Mouse (Mus musculus) embryonic stem cell, embryonic (primary cell): ENCODE results near the gene Dnajc22.

ENCODE experiments used
- CTCF ChIA-PET, 4 experiments: fragments of 300-600 bp in 2 of 4; fragments of 350-600 bp in 2 of 4; sonication (Branson Sonifier 250); formaldehyde crosslinking; loops; one replicate each; lab custom pipeline; 2022; ENCODE audit warnings: inconsistent platforms in 2 of 4; lab: Charles Lee
- POLR2A ChIA-PET, 4 experiments: fragments of 300-600 bp in 2 of 4; fragments of 350-600 bp in 2 of 4; sonication (Branson Sonifier 250); formaldehyde crosslinking; loops; one replicate each; lab custom pipeline; 2022; ENCODE audit warnings: antibody characterized with exemption in 4 of 4, inconsistent platforms in 1 of 4; lab: Charles Lee

The Dnajc22 gene

GRCm38 (mm10) chr15:99078181-99078910, 14.6 kb upstream of the Dnajc22 start:
- ChIA-PET CTCF (interaction anchor here in 2 of 4 experiments (0.6 to 1.9 kb wide), 3 partner anchors 15 to 35 kb away, joined by 3 to 6 read pairs (median 3); partner anchors contain the start of gene Dnajc22 (in 1 of the 2)), POLR2A (interaction anchor here in 3 of 4 experiments (0.7 to 4.8 kb wide), 6 partner anchors 7 to 344 kb away, joined by 3 to 46 read pairs (median 6); partner anchors contain the start of genes C1ql4 (in 1 of the 3) and Tuba1c (in 1 of the 3))

- POLR2A ChIA-PET = no interaction called here
- CTCF ChIA-PET = no interaction called here
These were observed 13.2 kb upstream of the Dnajc22 start for GRCm38 (mm10) chr15:99079804-99080203.

DNA sequence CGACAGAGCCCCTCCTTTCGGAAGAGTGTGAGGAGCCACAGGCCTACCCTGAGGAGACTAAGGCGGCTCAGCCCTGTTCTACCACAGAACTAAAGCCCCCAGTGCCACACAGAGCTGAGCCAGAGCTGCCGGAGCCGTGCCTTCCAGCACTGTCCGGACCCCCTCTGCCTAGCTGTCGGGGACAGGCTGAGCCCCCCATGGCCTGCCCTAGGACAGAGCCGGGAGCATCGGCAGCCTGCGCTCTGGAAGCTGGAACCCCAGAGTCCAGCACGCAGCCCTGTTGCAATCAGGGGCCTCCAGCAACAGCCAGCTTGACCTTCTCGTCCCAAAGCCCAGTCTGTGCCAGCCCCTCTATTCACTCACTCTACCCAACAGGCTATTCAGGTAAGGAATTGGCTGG, 10.6 kb upstream of the Dnajc22 start:
- POLR2A ChIA-PET = interaction anchor here in 3 of 4 experiments (0.5 to 1.8 kb wide), 8 partner anchors 10 to 52 kb away, joined by 3 to 7 read pairs (median 4); partner anchors contain the start of genes Tuba1c (in 2 of the 3) and Prph (in 1 of the 3)
- CTCF ChIA-PET = interaction anchor here in 3 of 4 experiments (0.6 to 1.9 kb wide), 13 partner anchors 7 to 822 kb away, joined by 3 to 10 read pairs (median 3); partner anchors contain the start of genes Dnajc22 (in 1 of the 3) and Tuba1c (in 1 of the 3)

- ChIA-PET POLR2A (interaction anchor here in 3 of 4 experiments (0.5 to 4.3 kb wide), 10 partner anchors 7 to 252 kb away, joined by 3 to 46 read pairs (median 5); partner anchors contain the start of genes Tuba1c (in 2 of the 3), Prkag1 (in 1 of the 3) and Troap (in 1 of the 3)), CTCF (interaction anchor here (0.7 to 2.0 kb wide), 12 partner anchors 8 to 821 kb away, joined by 3 to 11 read pairs (median 4); partner anchors contain the start of gene Dnajc22 (in 3 of the 4))
These were observed 10.1 kb upstream of the Dnajc22 start for GRCm38 (mm10) chr15:99082840-99083239.

DNA sequence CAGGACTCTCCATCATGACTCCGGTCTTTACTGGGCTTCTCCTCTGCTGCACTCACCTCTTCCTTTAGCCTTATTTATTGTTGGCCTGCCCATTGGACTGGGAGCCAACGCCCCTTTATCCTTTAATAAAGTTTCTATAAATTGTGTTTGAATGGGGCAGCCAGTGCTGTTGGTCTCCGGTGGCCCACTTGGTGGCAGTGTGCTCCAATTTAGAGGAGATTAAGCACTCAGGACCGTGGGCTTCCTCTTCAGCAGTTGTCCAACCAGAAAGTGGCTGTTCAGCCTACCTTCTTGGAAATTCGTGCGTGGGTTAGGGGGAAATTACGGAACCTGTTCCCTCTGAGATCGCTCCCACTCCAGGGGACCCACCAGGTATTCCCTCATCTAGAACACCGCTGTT, 9.7 kb upstream of the Dnajc22 start:
- POLR2A ChIA-PET = interaction anchor here in 3 of 4 experiments (0.5 to 4.3 kb wide), 9 partner anchors 7 to 285 kb away, joined by 3 to 46 read pairs (median 3); partner anchors contain the start of genes Prkag1 (in 1 of the 3), Troap (in 1 of the 3) and Tuba1c (in 1 of the 3)
- CTCF ChIA-PET = interaction anchor here in 3 of 4 experiments (0.9 to 2.0 kb wide), 10 partner anchors 9 to 32 kb away, joined by 3 to 11 read pairs (median 6); partner anchors contain the start of genes Dnajc22 (in 3 of the 3) and Troap (in 2 of the 3)

GRCm38 (mm10) chr15:99083867-99084557, 9.0 kb upstream of the Dnajc22 start:
- CTCF ChIA-PET = interaction anchor here in 3 of 4 experiments (0.7 to 2.0 kb wide), 12 partner anchors 9 to 170 kb away, joined by 3 to 11 read pairs (median 5); partner anchors contain the start of genes Dnajc22 (in 3 of the 3) and Troap (in 2 of the 3)
- POLR2A ChIA-PET = interaction anchor here (0.6 to 4.3 kb wide), 18 partner anchors 8 to 406 kb away, joined by 3 to 46 read pairs (median 4); partner anchors contain the start of genes Troap (in 3 of the 4), Prkag1 (in 1 of the 4) and Tuba1c (in 1 of the 4)

DNA sequence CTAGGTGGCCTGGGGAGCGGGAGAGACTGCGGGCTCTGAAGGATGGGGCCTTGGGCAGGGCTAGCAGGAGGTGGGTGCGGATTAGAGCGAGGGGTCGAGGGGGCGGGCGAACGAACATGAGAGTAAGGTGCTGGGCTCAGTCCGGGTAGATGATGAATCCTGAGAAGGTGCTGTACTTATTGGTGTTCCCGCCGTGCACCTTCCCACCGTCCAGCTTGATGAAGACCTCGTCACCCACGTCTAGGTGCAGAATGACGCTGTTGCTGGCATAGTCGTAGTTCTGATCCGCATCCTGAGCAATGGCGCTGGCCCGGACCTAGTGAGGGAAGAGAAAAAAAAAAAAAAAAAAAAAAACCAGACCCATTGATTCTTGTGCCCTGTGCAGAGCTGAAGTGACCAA, 8.4 kb upstream of the Dnajc22 start:
- POLR2A ChIA-PET = interaction anchor here (0.6 to 4.3 kb wide), 16 partner anchors 9 to 407 kb away, joined by 3 to 46 read pairs (median 4); partner anchors contain the start of genes Troap (in 3 of the 4) and Tuba1c (in 1 of the 4)
- CTCF ChIA-PET = interaction anchor here (0.6 to 2.0 kb wide), 10 partner anchors 9 to 332 kb away, joined by 3 to 11 read pairs (median 4); partner anchors contain the start of genes Dnajc22 (in 2 of the 4) and Troap (in 1 of the 4)

DNA sequence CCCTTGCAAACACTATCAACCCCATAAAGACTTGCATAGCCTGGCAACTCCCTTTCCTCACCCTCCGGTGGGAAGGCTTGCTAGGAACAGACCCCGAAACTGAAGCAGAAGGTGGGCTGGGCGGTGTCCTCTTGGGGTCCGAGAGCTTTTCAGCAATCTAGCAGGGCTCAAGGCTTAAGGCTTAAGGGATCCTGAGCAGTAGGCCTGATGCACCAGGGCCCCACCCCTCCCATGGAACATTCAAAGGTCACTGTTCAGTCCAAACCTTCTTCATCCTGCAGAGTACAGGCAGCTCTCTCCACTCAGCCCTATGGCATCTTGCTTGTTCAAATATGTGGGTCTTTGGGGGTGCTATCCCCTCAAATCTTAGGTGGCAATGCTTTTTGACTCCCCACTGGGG, 7.0 kb upstream of the Dnajc22 start:
- ChIA-PET POLR2A (interaction anchor here in 3 of 4 experiments (0.6 to 4.7 kb wide), 12 partner anchors 10 to 67 kb away, joined by 3 to 46 read pairs (median 6); partner anchors contain the start of genes Troap (in 3 of the 3), Tuba1c (in 2 of the 3) and Prph (in 1 of the 3)), CTCF (interaction anchor here (0.6 to 4.7 kb wide), 12 partner anchors 11 to 179 kb away, joined by 3 to 49 read pairs (median 5); partner anchors contain the start of gene Troap (in 2 of the 4))

GRCm38 (mm10) chr15:99087253-99088075, 5.5 kb upstream of the Dnajc22 start, which contains the start of gene C1ql4:
Gene C1ql4, minus strand, starts transcription at chr15:99087817.
- ChIA-PET POLR2A (interaction anchor here (0.5 to 4.7 kb wide), 35 partner anchors 10 to 232 kb away, joined by 3 to 46 read pairs (median 4); partner anchors contain the start of genes Troap (in 3 of the 4), Tuba1c (in 3 of the 4) and Prph (in 1 of the 4)), CTCF (interaction anchor here (0.6 to 4.7 kb wide), 45 partner anchors 8 to 384 kb away, joined by 3 to 49 read pairs (median 4); partner anchors contain the start of genes Troap (in 3 of the 4), Prph (in 2 of the 4), Prkag1 (in 1 of the 4) and Tuba1c (in 1 of the 4))

DNA sequence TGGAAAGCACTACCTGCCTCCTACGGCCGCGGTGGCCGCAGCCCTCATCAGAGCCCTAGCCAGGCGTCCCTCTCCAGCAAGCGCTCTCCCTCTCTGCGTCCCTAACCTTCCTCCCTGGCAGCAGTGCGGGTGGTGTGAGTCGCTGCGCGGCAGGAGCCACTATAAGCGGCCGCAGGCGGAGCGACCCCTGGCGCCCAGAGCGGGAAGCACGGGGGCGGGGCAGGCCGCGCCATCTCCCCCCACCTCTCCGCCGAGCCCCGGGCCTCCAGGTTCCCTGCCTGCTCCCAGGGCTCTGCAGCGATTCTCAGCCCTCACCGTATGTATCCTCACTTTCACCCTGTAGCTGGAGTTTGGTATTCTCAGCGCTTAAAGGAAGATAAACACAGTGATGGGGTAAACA, 4.7 kb upstream of the Dnajc22 start:
- POLR2A ChIA-PET = interaction anchor here (0.7 to 4.7 kb wide), 25 partner anchors 11 to 267 kb away, joined by 3 to 28 read pairs (median 4); partner anchors contain the start of genes Troap (in 3 of the 4), Tuba1c (in 3 of the 4) and Prph (in 1 of the 4)
- CTCF ChIA-PET = interaction anchor here (0.5 to 4.7 kb wide), 44 partner anchors 8 to 383 kb away, joined by 3 to 49 read pairs (median 4); partner anchors contain the start of genes Troap (in 3 of the 4), Prph (in 2 of the 4), Prkag1 (in 1 of the 4) and Tuba1c (in 1 of the 4)

DNA sequence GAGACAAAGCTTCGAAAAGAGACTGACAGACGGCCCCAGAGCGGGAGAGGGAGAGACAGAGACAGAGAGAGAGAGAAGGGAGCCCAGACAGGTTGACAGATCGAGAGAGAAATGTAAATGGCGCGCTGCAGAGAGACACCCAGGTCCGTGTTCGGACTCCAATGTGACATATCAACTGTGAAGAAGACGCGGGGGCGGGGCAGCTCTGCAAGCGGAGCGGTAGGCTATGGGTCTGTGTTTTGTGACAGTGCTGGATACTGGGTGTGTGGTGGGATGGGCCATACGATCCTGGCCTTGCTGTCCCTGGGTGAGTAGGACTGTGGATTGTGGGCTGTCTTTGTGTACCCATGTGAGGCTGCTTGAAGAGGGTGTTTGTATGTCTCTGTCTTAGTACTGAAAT, 3.9 kb upstream of the Dnajc22 start:
- POLR2A ChIA-PET = interaction anchor here in 3 of 4 experiments (0.5 to 4.7 kb wide), 19 partner anchors 10 to 1696 kb away, joined by 3 to 28 read pairs (median 5); partner anchors contain the start of genes Troap (in 3 of the 3), Tuba1c (in 2 of the 3) and Fkbp11 (in 1 of the 3)
- CTCF ChIA-PET = interaction anchor here (0.6 to 4.7 kb wide), 32 partner anchors 8 to 616 kb away, joined by 3 to 49 read pairs (median 5); partner anchors contain the start of genes Troap (in 2 of the 4), Gm17349 (in 1 of the 4), Prkag1 (in 1 of the 4) and Prph (in 1 of the 4)

DNA sequence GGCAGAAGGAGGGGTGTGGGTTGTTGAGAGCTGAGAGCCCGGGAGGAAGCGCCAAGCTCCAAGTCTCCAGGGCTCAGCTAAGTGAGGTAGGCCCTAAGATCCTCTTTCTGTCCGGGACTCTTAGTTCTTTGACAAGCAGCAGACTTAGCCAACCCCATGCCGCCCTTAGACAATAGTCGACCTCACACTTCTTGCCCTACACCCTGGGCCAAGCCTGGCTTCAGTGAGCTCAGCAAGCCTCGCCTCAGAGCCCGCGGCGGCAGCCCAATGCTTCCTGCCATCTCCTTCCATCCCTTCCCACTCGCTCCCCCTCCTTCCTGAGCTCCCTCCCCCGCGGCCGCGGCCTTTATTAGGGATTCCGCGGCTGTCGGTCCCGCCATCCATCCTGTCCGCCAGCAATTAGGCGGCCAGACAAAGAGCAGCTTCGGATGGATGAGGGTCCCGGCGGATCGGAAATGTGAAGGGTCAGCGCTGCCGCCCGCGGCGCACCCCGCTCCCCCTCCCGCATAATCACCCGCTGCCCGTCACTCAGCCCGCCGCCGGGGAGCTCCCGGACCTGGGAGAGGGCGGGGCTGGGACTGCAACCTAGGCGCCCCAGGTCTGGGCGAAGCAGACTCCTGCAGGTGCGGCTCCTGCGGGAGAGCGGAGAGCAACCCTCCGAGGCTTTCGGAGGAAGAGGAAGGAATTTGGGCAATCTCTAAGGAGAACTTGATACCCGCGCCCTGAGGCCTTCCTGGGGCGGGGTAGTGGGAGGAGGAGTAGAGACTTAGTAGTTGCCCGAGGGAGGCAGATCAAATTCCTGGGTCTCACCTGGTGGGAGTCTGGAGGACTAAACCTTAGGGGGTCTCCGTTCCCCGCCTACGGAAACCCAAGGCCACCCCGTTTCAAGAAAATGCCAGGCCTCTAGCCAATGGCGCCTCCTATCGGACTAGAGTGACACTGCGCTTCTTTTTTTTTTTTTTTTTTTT, 605 bp downstream of the Dnajc22 start:
- ChIA-PET POLR2A (interaction anchor here (0.5 to 3.8 kb wide), 50 partner anchors 9 to 1134 kb away, joined by 3 to 25 read pairs (median 4); partner anchors contain the start of genes Troap (in 4 of the 4), Prph (in 2 of the 4), Tuba1c (in 2 of the 4) and Atf1 (in 1 of the 4)), CTCF (interaction anchor here (0.5 to 3.1 kb wide), 69 partner anchors 8 to 1208 kb away, joined by 3 to 23 read pairs (median 5); partner anchors contain the start of genes Troap (in 3 of the 4), Tuba1c (in 3 of the 4), Prph (in 2 of the 4) and Racgap1 (in 1 of the 4))

- POLR2A ChIA-PET = interaction anchor here (0.6 to 2.2 kb wide), 11 partner anchors 18 to 509 kb away, joined by 3 to 9 read pairs (median 4); partner anchors contain the start of genes Prph (in 2 of the 4), Troap (in 2 of the 4) and Rnd1 (in 1 of the 4)
- CTCF ChIA-PET = interaction anchor here (0.5 to 3.1 kb wide), 23 partner anchors 17 to 1209 kb away, joined by 3 to 23 read pairs (median 5); partner anchors contain the start of genes Racgap1 (in 1 of the 4) and Tuba1c (in 1 of the 4)
These were observed 1.8 kb downstream of the Dnajc22 start for GRCm38 (mm10) chr15:99094631-99095270.
